Mouse (Mus musculus) erythroblast, embryonic 14.5 days (primary cell): Measurements from ENCODE around the gene Senp7. TPM values are rescaled to one million over a fixed set of nuclear protein-coding genes. Genes with fewer than 3 reads are reported as not detected.
"Not testable (repeated sequence)": the region's sequence is repeated elsewhere in the genome, so short reads cannot be mapped to it uniquely, and the experiment has no call there.

Experiments used
- H3K27me3 ChIP-seq: 2 replicates; pipeline ENCODE4 v1.6.1; 2012; ENCODE audit warnings: inconsistent platforms; ENCODE audit not compliant: control insufficient read depth
- H3K36me3 ChIP-seq: 2 replicates; pipeline ENCODE4 v1.6.1; 2012; ENCODE audit warnings: mild to moderate bottlenecking, inconsistent platforms; ENCODE audit not compliant: control insufficient read depth
- H3K4me1 ChIP-seq: 2 replicates; pipeline ENCODE4 v1.6.1; 2012; ENCODE audit warnings: inconsistent platforms; ENCODE audit not compliant: control insufficient read depth
- H3K4me3 ChIP-seq: replicated peaks from 2 replicates; pipeline ENCODE3; 2012; ENCODE audit warnings: moderate library complexity, mild to moderate bottlenecking, inconsistent platforms
- H3K9me3 ChIP-seq: 2 replicates; pipeline ENCODE4 v1.6.1; 2012; ENCODE audit warnings: low read length, inconsistent platforms, mixed read lengths; ENCODE audit not compliant: control insufficient read depth
- GATA1 ChIP-seq: IDR thresholded peaks from 2 replicates; pipeline ENCODE4 v1.6.1; 2012; ENCODE audit warnings: low read length, inconsistent platforms, mixed read lengths
- TAL1 ChIP-seq: IDR thresholded peaks from 3 replicates; pipeline ENCODE4 v1.6.1; 2012; ENCODE audit warnings: low read length, inconsistent platforms, mixed read lengths
- polyA plus RNA-seq: library from polyadenylated mRNA; stranded (reverse); fragments of >175 nt; gene quantifications from 2 replicates; pipeline ENCODE4 v1.2.3, GENCODE M21; 2012

Senp7 gene
- polyA plus RNA-seq, 1 experiment, result 2.8 TPM

GRCm38 (mm10) chr16:56075222-56076111 lies 27.3 kb downstream of the Senp7 start:
- peaks cover 70% of the 10 kb centered on the region for H3K4me1 ChIP-seq
- TF ChIP-seq GATA1 (no peak), TAL1 (no peak)
- peak overlapping the region; percentile 70 for H3K4me3 ChIP-seq
- peaks cover 36% of the 10 kb centered on the region for H3K36me3 ChIP-seq
- H3K9me3 ChIP-seq, result no peaks in the 10 kb centered on the region
- H3K27me3 ChIP-seq, result no peaks in the 10 kb centered on the region

GRCm38 (mm10) chr16:56076121-56076869 lies 28.2 kb downstream of the Senp7 start:
- no peaks in the 10 kb centered on the region for H3K9me3 ChIP-seq
- H3K36me3 ChIP-seq, result peaks cover 40% of the 10 kb centered on the region
- H3K4me1 ChIP-seq, result peaks cover 65% of the 10 kb centered on the region
- H3K27me3 ChIP-seq, result no peaks in the 10 kb centered on the region
- TF ChIP-seq TAL1 (no peak), GATA1 (no peak)
- peak overlapping the region; percentile 70 for H3K4me3 ChIP-seq

GRCm38 (mm10) chr16:56079419-56079818 lies 31.3 kb downstream of the Senp7 start:
- TF ChIP-seq GATA1 (no peak), TAL1 (no peak)
- Histone ChIP-seq H3K9me3 (no peaks in the 10 kb centered on the region), H3K27me3 (no peaks in the 10 kb centered on the region), H3K4me1 (peaks cover 34% of the 10 kb centered on the region), H3K4me3 (no peak overlapping the region), H3K36me3 (peaks cover 53% of the 10 kb centered on the region)

DNA sequence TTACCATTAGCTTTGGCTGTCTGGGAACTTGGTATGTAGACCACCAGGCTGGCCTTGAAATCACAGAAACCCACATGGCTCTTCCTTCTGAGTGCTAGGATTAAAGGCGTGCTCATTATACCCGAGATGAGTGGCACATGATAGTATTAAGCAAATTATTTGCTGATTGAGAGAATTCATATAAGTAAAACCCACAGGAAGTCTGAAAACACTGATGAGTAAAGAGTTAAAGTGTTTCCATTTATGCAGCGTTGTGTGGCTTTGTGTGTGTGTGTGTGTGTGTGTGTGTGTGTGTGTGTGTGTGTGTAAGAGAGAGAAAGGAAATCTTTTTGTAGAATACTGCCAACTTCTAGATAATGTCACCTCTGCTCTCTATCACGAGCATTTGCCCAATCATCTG lies 33.6 kb downstream of the Senp7 start:
- Histone ChIP-seq H3K9me3 (no peaks in the 10 kb centered on the region), H3K4me1 (peaks cover 29% of the 10 kb centered on the region), H3K27me3 (no peaks in the 10 kb centered on the region), H3K4me3 (no peak overlapping the region), H3K36me3 (peaks cover 65% of the 10 kb centered on the region)
- TF ChIP-seq TAL1, result no peak

DNA sequence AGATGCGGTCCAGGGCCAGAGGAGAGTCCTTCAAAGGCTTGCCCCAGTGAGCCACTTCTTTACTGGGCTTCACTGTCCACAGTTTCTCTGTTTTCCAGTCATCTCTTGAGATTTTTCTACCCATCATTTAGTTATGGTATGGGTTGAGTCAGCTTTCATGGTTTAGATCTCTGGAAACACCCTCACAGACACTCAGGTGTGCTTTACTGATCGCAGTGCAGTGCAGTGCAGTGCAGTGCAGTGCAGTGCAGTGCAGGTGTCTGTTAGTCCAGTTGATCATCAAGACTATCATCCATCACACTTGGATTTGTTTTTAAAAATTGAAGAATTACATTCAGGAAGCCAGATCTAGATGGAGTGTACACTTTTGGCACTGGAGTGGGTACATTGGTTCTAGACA lies 38.2 kb downstream of the Senp7 start:
- H3K4me3 ChIP-seq, result no peak overlapping the region
- no peaks in the 10 kb centered on the region for H3K27me3 ChIP-seq
- peaks cover 11% of the 10 kb centered on the region for H3K4me1 ChIP-seq
- H3K36me3 ChIP-seq, result peaks cover 61% of the 10 kb centered on the region
- TF ChIP-seq TAL1, result no peak
- TF ChIP-seq GATA1, result no peak
- no peaks in the 10 kb centered on the region for H3K9me3 ChIP-seq

GRCm38 (mm10) chr16:56090385-56090784 lies 42.2 kb downstream of the Senp7 start:
- peaks cover 65% of the 10 kb centered on the region for H3K36me3 ChIP-seq
- H3K27me3 ChIP-seq, result no peaks in the 10 kb centered on the region
- no peaks in the 10 kb centered on the region for H3K9me3 ChIP-seq
- H3K4me3 ChIP-seq, result no peak overlapping the region
- no peak for TF ChIP-seq GATA1
- H3K4me1 ChIP-seq, result peaks cover 12% of the 10 kb centered on the region

GRCm38 (mm10) chr16:56096401-56097018 lies 48.4 kb downstream of the Senp7 start:
- not testable (repeated sequence) for H3K9me3 ChIP-seq, H3K27me3 ChIP-seq, H3K4me3 ChIP-seq
- H3K36me3 ChIP-seq, result peaks cover 78% of the 10 kb centered on the region
- H3K4me1 ChIP-seq, result peaks cover 17% of the 10 kb centered on the region

GRCm38 (mm10) chr16:56115706-56116105 lies 67.6 kb downstream of the Senp7 start:
- TF ChIP-seq GATA1 (no peak), TAL1 (no peak)
- no peaks in the 10 kb centered on the region; the same call in 1 of the 2 replicates for H3K27me3 ChIP-seq
- H3K9me3 ChIP-seq, result peaks cover 7% of the 10 kb centered on the region
- no peaks in the 10 kb centered on the region for H3K4me1 ChIP-seq
- peaks cover 77% of the 10 kb centered on the region for H3K36me3 ChIP-seq
- no peak overlapping the region for H3K4me3 ChIP-seq

GRCm38 (mm10) chr16:56116155-56116554 lies 68.0 kb downstream of the Senp7 start:
- H3K36me3 ChIP-seq, result peaks cover 80% of the 10 kb centered on the region
- H3K4me1 ChIP-seq, result no peaks in the 10 kb centered on the region
- no peak overlapping the region for H3K4me3 ChIP-seq
- no peak for TF ChIP-seq GATA1
- no peak for TF ChIP-seq TAL1
- peaks cover 7% of the 10 kb centered on the region for H3K9me3 ChIP-seq
- no peaks in the 10 kb centered on the region; the same call in 1 of the 2 replicates for H3K27me3 ChIP-seq
